Mouse (Mus musculus): ENCODE data around the gene Col8a1. TPM values are rescaled to one million over a fixed set of nuclear protein-coding genes. Genes with fewer than 3 reads are reported as not detected.

Col8a1 gene
- polyA plus RNA-seq, 1 experiment from 2014 or later: 12.2 TPM

DNA sequence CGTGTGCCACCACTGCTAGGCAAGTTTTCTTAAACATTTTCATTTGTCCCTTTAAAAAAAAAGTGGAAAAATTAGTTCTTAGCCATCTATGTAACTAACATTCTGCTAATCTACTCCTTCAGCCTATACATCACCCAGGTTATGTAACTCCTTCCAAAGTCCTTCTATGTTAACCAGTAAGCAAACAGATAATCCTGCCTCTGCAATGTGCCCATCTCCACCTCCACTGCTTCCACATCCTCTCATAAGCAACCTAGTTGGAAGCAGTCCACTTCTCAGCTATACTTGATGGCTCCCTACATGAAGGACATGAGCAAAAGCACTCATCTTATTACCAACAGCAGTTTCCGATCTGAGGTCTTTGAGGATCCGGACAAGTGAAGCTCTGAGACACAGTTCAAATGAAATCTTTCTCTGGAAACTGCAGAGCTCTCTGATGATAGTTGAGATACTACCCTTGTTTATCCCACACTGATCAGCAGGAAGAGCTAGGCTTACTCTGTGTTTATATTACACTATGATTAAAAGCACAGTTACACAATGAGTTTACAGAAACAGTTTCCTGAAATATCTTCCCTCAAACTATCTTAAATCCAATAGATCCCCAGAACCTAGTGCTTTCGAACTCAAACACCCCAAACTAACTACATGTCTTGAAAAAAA, 157.1 kb downstream of the Col8a1 start:
- Histone ChIP-seq H3K4me1 (ENCODE audit: control insufficient read depth, insufficient read depth, low read length) (no peaks in the 10 kb centered on the region), H3K27ac (ENCODE audit: low read length) (no peak overlapping the region), H3K4me3 (ENCODE audit: low read depth, low read length) (no peak overlapping the region), H3K4me2 (replicated peaks; ENCODE audit: low read depth, low read length) (no peak overlapping the region), H3K9ac (replicated peaks; ENCODE audit: low read depth, low read length) (no peak overlapping the region), H3K27me3 (ENCODE audit: control insufficient read depth, insufficient read depth, low read length) (no peaks in the 10 kb centered on the region), H3K36me3 (ENCODE audit: control insufficient read depth, insufficient read depth, low read length) (no peaks in the 10 kb centered on the region), H3K9me3 (ENCODE audit: control insufficient read depth, low read depth, low read length) (no peaks in the 10 kb centered on the region)
- no peak for ATAC-seq (ENCODE audit: insufficient number of reproducible peaks, insufficient read depth, low FRiP score, low read depth)
- 67% methylated on average over 4 of the region's 4 CpGs for WGBS

GRCm38 (mm10) chr16:57593422-57594157, 160.9 kb downstream of the Col8a1 start:
- Histone ChIP-seq H3K27me3 (ENCODE audit: control insufficient read depth, insufficient read depth, low read length) (no peaks in the 10 kb centered on the region), H3K27ac (ENCODE audit: low read length) (no peak overlapping the region), H3K4me1 (ENCODE audit: control insufficient read depth, insufficient read depth, low read length) (no peaks in the 10 kb centered on the region), H3K4me3 (ENCODE audit: low read depth, low read length) (no peak overlapping the region), H3K9me3 (ENCODE audit: control insufficient read depth, low read depth, low read length) (no peaks in the 10 kb centered on the region), H3K4me2 (replicated peaks; ENCODE audit: low read depth, low read length) (no peak overlapping the region), H3K36me3 (ENCODE audit: control insufficient read depth, insufficient read depth, low read length) (no peaks in the 10 kb centered on the region), H3K9ac (replicated peaks; ENCODE audit: low read depth, low read length) (no peak overlapping the region)
- 32% methylated on average over 7 of the region's 7 CpGs for WGBS
- ATAC-seq (ENCODE audit: insufficient number of reproducible peaks, insufficient read depth, low FRiP score, low read depth): no peak

DNA sequence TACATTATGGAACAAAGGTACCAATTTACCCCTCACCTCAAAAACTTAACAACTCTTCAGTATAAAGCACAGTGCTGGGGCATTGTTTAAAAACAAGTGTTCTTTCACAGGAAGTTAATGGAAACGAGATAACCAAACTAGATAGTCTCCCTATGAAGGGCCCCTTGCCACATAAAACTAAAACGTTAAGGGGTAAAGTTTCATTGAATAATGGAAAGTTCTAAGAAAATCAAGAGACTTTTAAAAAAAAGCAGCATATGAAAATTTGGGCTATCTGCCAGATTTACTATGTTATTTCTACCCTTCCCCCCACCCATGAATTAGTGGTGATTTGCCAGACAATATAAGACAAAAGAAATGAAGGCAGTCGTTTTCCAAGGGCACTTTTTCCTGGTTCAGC, 169.3 kb downstream of the Col8a1 start:
- H3K27ac ChIP-seq (ENCODE audit: low read length): no peak overlapping the region
- H3K36me3 ChIP-seq (ENCODE audit: control insufficient read depth, insufficient read depth, low read length): no peaks in the 10 kb centered on the region
- no peaks in the 10 kb centered on the region for H3K4me1 ChIP-seq (ENCODE audit: control insufficient read depth, insufficient read depth, low read length)
- H3K27me3 ChIP-seq (ENCODE audit: control insufficient read depth, insufficient read depth, low read length): no peaks in the 10 kb centered on the region
- 36% methylated on average over 3 of the region's 3 CpGs for WGBS
- H3K4me2 ChIP-seq (replicated peaks; ENCODE audit: low read depth, low read length): no peak overlapping the region
- ATAC-seq (ENCODE audit: insufficient number of reproducible peaks, insufficient read depth, low FRiP score, low read depth): no peak
- no peak overlapping the region for H3K9ac ChIP-seq (replicated peaks; ENCODE audit: low read depth, low read length)
- no peak overlapping the region for H3K4me3 ChIP-seq (ENCODE audit: low read depth, low read length)
- H3K9me3 ChIP-seq (ENCODE audit: control insufficient read depth, low read depth, low read length): no peaks in the 10 kb centered on the region

DNA sequence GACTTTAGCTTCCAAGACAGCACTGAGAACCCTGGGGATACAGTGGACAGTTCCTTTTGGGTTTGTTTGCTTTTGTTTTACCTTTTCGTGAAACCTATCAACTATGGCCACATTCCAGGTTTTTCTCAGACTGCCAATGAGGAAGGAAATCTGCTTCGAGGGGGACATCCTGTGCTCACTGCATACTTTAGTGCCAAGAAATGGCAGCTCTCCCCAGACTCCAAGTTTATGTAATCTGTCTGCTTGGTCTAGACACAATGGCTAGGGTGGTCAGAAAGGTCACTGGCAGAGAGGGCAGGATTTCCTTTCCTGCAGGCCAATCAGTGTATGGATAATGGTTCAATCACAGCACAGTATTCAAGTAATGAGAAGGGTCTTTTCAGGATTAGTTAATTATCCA, 172.5 kb downstream of the Col8a1 start:
- H3K4me2 ChIP-seq (replicated peaks; ENCODE audit: low read depth, low read length): no peak overlapping the region
- no peaks in the 10 kb centered on the region for H3K36me3 ChIP-seq (ENCODE audit: control insufficient read depth, insufficient read depth, low read length)
- H3K27ac ChIP-seq (ENCODE audit: low read length): no peak overlapping the region
- no peaks in the 10 kb centered on the region for H3K4me1 ChIP-seq (ENCODE audit: control insufficient read depth, insufficient read depth, low read length)
- no peaks in the 10 kb centered on the region for H3K9me3 ChIP-seq (ENCODE audit: control insufficient read depth, low read depth, low read length)
- WGBS: 71% methylated on average over 2 of the region's 2 CpGs
- ATAC-seq (ENCODE audit: insufficient number of reproducible peaks, insufficient read depth, low FRiP score, low read depth): no peak
- no peak overlapping the region for H3K9ac ChIP-seq (replicated peaks; ENCODE audit: low read depth, low read length)
- no peaks in the 10 kb centered on the region for H3K27me3 ChIP-seq (ENCODE audit: control insufficient read depth, insufficient read depth, low read length)
- no peak overlapping the region for H3K4me3 ChIP-seq (ENCODE audit: low read depth, low read length)

DNA sequence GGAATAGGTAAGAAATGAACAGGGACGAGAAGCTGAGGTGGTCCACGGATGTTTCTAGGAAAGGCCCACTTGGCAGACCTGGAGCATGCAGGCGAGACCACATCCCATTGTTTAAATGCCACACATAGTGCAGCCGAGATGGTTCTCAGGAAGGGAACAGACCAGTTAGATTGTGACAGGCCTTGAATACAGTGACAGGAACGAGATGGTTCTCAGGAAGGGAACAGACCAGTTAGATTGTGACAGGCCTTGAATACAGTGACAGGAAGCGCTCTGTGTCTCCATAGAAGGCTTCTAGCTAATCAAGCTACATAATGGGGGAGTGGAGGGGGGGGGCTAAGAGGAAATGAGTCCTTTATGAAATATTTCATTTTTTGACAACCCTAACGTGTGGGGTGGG, 174.5 kb downstream of the Col8a1 start:
- Histone ChIP-seq H3K27me3 (ENCODE audit: control insufficient read depth, insufficient read depth, low read length) (no peaks in the 10 kb centered on the region), H3K9me3 (ENCODE audit: control insufficient read depth, low read depth, low read length) (no peaks in the 10 kb centered on the region), H3K27ac (ENCODE audit: low read length) (no peak overlapping the region), H3K9ac (replicated peaks; ENCODE audit: low read depth, low read length) (no peak overlapping the region), H3K4me2 (replicated peaks; ENCODE audit: low read depth, low read length) (no peak overlapping the region), H3K4me1 (ENCODE audit: control insufficient read depth, insufficient read depth, low read length) (no peaks in the 10 kb centered on the region), H3K36me3 (ENCODE audit: control insufficient read depth, insufficient read depth, low read length) (no peaks in the 10 kb centered on the region), H3K4me3 (ENCODE audit: low read depth, low read length) (no peak overlapping the region)
- no peak for ATAC-seq (ENCODE audit: insufficient number of reproducible peaks, insufficient read depth, low FRiP score, low read depth)
- 62% methylated on average over 7 of the region's 7 CpGs for WGBS

GRCm38 (mm10) chr16:57577519-57577918, 177.0 kb downstream of the Col8a1 start:
- WGBS: 88% methylated on average over 1 of the region's 1 CpGs

DNA sequence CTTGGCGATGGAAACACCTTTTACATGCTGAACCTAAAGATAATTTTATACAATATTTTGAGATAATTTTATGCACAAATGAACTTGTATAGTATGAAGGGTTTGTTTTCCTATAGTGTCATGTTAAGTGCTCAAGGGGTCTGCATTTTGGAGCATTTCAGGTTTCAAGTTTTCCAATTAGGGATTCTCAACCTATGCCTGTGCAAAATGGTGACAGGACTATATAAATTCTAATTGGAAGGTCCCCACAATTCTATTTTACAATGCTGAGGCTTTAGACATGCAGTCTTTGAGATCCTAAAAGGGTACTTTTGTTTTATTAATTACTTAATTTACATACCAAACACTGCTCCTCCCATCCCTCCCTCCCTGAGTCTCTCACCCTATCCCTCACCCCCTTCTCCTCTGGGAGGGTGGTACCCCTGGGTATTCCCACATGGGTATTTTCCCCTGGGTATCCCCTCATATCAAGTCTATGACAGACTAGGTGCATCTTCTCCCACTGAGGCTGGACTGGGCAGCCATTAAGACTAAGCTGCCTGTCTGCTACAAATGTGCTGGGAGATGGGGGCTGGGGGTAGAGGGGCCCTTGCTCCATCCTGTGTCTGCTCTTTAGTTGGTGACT, 178.7 kb downstream of the Col8a1 start:
- H3K9ac ChIP-seq (replicated peaks; ENCODE audit: low read depth, low read length): no peak overlapping the region
- no peak overlapping the region for H3K27ac ChIP-seq (ENCODE audit: low read length)
- H3K4me1 ChIP-seq (ENCODE audit: control insufficient read depth, insufficient read depth, low read length): no peaks in the 10 kb centered on the region
- no peaks in the 10 kb centered on the region for H3K27me3 ChIP-seq (ENCODE audit: control insufficient read depth, insufficient read depth, low read length)
- no peak overlapping the region for H3K4me3 ChIP-seq (ENCODE audit: low read depth, low read length)
- H3K9me3 ChIP-seq (ENCODE audit: control insufficient read depth, low read depth, low read length): no peaks in the 10 kb centered on the region
- H3K36me3 ChIP-seq (ENCODE audit: control insufficient read depth, insufficient read depth, low read length): peaks cover 18% of the 10 kb centered on the region; the same call in 1 of the 2 replicates
- H3K4me2 ChIP-seq (replicated peaks; ENCODE audit: low read depth, low read length): no peak overlapping the region
- ATAC-seq (ENCODE audit: insufficient number of reproducible peaks, insufficient read depth, low FRiP score, low read depth): no peak
- WGBS: 95% methylated on average over 1 of the region's 1 CpGs

More at GRCm38 (mm10) chr16:57577519-57577918, 177.0 kb downstream of the Col8a1 start:
- H3K4me3 ChIP-seq (ENCODE audit: low read depth, low read length): no peak overlapping the region
- ATAC-seq (ENCODE audit: insufficient number of reproducible peaks, insufficient read depth, low FRiP score, low read depth): no peak
- H3K9ac ChIP-seq (replicated peaks; ENCODE audit: low read depth, low read length): no peak overlapping the region
- H3K4me1 ChIP-seq (ENCODE audit: control insufficient read depth, insufficient read depth, low read length): no peaks in the 10 kb centered on the region
- H3K27me3 ChIP-seq (ENCODE audit: control insufficient read depth, insufficient read depth, low read length): no peaks in the 10 kb centered on the region
- H3K36me3 ChIP-seq (ENCODE audit: control insufficient read depth, insufficient read depth, low read length): 0 out of 2 replicates have a peak, but pooled peaks cover 4% of the 10 kb centered on the region
- H3K4me2 ChIP-seq (replicated peaks; ENCODE audit: low read depth, low read length): no peak overlapping the region
- H3K27ac ChIP-seq (ENCODE audit: low read length): no peak overlapping the region
- H3K9me3 ChIP-seq (ENCODE audit: control insufficient read depth, low read depth, low read length): no peaks in the 10 kb centered on the region

Measured in stomach, embryonic 14.5 days (tissue).